In genomic region chr13:67343422-67343821, GRCm38 (mm10) we compare ENCODE assay signal across 35 mouse cellular contexts. TPM values are rescaled to one million over a fixed set of nuclear protein-coding genes. Genes with fewer than 3 reads are reported as not detected.
"Had no signal": no experiment of that assay in that cellular context is flagged by ENCODE, and none has a peak within 500 bp of the region (broad histone marks: within the 10 kb centered on the region; RNA-seq: fewer than 3 reads in every experiment).

No protein-coding gene starts in this region.

- H3K4me3 ChIP-seq: embryonic facial prominence, embryonic 10.5 days; embryonic facial prominence, embryonic 12.5 days; embryonic facial prominence, embryonic 13.5 days; embryonic facial prominence, embryonic 15.5 days; erythroblast, embryonic 14.5 days; forebrain, embryonic 12.5 days; forebrain, embryonic 13.5 days; forebrain, embryonic 15.5 days; gastrocnemius, adult 2 months; heart, adult 2 months had no signal

- ATAC-seq: forebrain, embryonic 13.5 days; forebrain, embryonic 14.5 days; forebrain, embryonic 15.5 days; forebrain, embryonic 16.5 days; forebrain, postnatal 0 days had no signal

- H3K9me3 ChIP-seq: embryonic facial prominence, embryonic 10.5 days; embryonic facial prominence, embryonic 12.5 days; embryonic facial prominence, embryonic 13.5 days; embryonic facial prominence, embryonic 15.5 days; forebrain, embryonic 12.5 days; forebrain, embryonic 13.5 days; forebrain, embryonic 15.5 days had no signal

- H3K27me3 ChIP-seq: embryonic facial prominence, embryonic 12.5 days; embryonic facial prominence, embryonic 13.5 days; embryonic facial prominence, embryonic 15.5 days; forebrain, embryonic 12.5 days; forebrain, embryonic 13.5 days; forebrain, embryonic 15.5 days had no signal

- H3K4me1 ChIP-seq: embryonic facial prominence, embryonic 10.5 days; embryonic facial prominence, embryonic 12.5 days; embryonic facial prominence, embryonic 13.5 days; embryonic facial prominence, embryonic 15.5 days; forebrain, embryonic 12.5 days; forebrain, embryonic 13.5 days; forebrain, embryonic 15.5 days had no signal

- H3K27ac ChIP-seq: embryonic facial prominence, embryonic 10.5 days; embryonic facial prominence, embryonic 12.5 days; embryonic facial prominence, embryonic 13.5 days; embryonic facial prominence, embryonic 15.5 days; forebrain, embryonic 12.5 days; forebrain, embryonic 13.5 days; forebrain, embryonic 15.5 days; gastrocnemius, adult 2 months; heart, adult 2 months had no signal

- H3K36me3 ChIP-seq: forebrain, embryonic 12.5 days; forebrain, embryonic 15.5 days had no signal

- DNase-seq: cerebellum, adult 8-10 months; cerebellum, adult 9-10 months; cerebellum, adult 9-11 months; cerebellum, postnatal 10 days; cerebellum, postnatal 14 days; cerebellum, postnatal 25 days; cerebellum, postnatal 36 days; embryo, embryonic 11 days; forebrain, postnatal 0 days; gastrocnemius, adult 2 months; gastrocnemius, postnatal 10 days; gastrocnemius, postnatal 14 days; gastrocnemius, postnatal 25 days; gastrocnemius, postnatal 36 days; heart, adult 11 months; heart, adult 18-20 months; heart, adult 2 months had no signal

RNA-seq across cellular contexts. Expression of gene Zfp595, which starts 11.1 kb away (rescaled TPM):
- polyA plus RNA-seq: erythroblast, embryonic 14.5 days had no signal

RNA-seq across cellular contexts. Expression of gene Gm28044, which starts 16.9 kb away (rescaled TPM):
- total RNA-seq: forebrain, postnatal 0 days; gastrocnemius, postnatal 36 days had no signal
- polyA plus RNA-seq: cortical plate, adult 2 months; embryonic facial prominence, embryonic 10.5 days; embryonic facial prominence, embryonic 11.5 days; embryonic facial prominence, embryonic 12.5 days; embryonic facial prominence, embryonic 13.5 days; embryonic facial prominence, embryonic 14.5 days; embryonic facial prominence, embryonic 15.5 days; erythroblast, embryonic 14.5 days; forebrain, embryonic 12.5 days; forebrain, embryonic 14.5 days; forebrain, embryonic 15.5 days; forebrain, embryonic 16.5 days; forebrain, postnatal 0 days; frontal cortex, adult 2 months; heart, adult 2 months had no signal

RNA-seq across cellular contexts. Expression of gene Zfp953, which starts 17.0 kb away (rescaled TPM):
- polyA plus RNA-seq: erythroblast, embryonic 14.5 days had no signal

RNA-seq across cellular contexts. Expression of gene Gm28041, which starts 32.1 kb away (rescaled TPM):
- total RNA-seq: common myeloid progenitor, adult 5-6 weeks; forebrain, postnatal 0 days; gastrocnemius, adult 2 months; gastrocnemius, postnatal 10 days; gastrocnemius, postnatal 36 days; gastrocnemius, postnatal 4 days had no signal
- polyA plus RNA-seq: embryonic facial prominence, embryonic 10.5 days; embryonic facial prominence, embryonic 11.5 days; embryonic facial prominence, embryonic 15.5 days; erythroblast, embryonic 14.5 days; forebrain, embryonic 11.5 days; forebrain, embryonic 12.5 days; forebrain, embryonic 13.5 days; forebrain, embryonic 14.5 days; forebrain, embryonic 15.5 days; forebrain, embryonic 16.5 days; forebrain, postnatal 0 days; frontal cortex, adult 2 months; gonadal fat pad, adult 2 months; heart, adult 2 months had no signal

RNA-seq across cellular contexts. Expression of gene Zfp456, which starts 32.2 kb away (rescaled TPM):
- polyA plus RNA-seq: erythroblast, embryonic 14.5 days had no signal
